Mouse (Mus musculus): ENCODE measurements around the gene Crispld2.
A peak's percentile ranks its signal among the peaks of the same experiment; 100 is the strongest.

The Crispld2 gene

GRCm38 (mm10) chr8:120072259-120072658, 80.0 kb downstream of the Crispld2 start:
- peak; percentile 31 to 49 for DNase-seq

GRCm38 (mm10) chr8:120072827-120073226, 80.6 kb downstream of the Crispld2 start:
- peak; percentile 63 to 69 for DNase-seq

GRCm38 (mm10) chr8:120074516-120074915, 82.3 kb downstream of the Crispld2 start:
- no peak for DNase-seq

DNA sequence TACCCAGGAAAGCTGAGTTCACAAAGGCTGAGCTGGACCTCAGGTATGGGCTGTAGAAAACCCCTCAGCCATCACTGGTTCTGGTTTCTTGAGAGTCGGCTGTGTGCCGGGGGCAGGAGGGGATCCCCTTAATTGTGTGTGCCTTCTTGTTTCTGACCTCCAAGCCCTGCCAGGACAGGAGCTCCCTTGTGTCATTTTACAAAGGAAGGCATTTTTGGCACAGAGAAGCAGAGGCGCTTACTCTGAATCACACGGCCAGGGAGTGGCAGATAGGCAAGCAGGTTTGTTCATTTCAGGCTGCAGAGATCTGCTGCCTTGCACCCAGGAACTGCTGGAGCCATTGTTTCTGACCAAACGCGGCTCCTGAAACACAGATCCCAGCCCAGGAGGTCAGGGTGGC, 83.1 kb downstream of the Crispld2 start:
- DNase-seq: no peak

DNA sequence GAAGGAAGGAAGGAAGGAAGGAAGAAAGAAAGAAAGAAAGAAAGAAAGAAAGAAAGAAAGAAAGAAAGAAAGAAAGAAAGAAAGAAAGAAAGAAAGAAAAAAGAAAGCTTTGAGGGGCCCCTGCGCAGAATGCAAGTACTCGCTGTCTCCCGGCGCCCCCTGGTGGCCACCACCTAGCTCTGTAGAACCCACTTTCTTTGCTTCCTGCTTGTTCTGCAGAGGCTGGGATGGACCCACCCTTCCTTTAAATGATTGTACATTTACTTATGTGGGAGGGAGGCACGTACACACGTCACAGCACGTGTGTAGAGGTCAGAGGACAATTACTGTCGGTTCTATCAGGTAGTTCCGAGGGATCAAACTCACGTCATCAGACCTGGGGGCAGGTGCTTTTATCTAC, 85.8 kb downstream of the Crispld2 start:
- peak; percentile 92 to 94 for DNase-seq

GRCm38 (mm10) chr8:120079361-120079760, 87.1 kb downstream of the Crispld2 start:
- DNase-seq: no peak

GRCm38 (mm10) chr8:120083261-120083660, 91.0 kb downstream of the Crispld2 start:
- no peak for DNase-seq

DNA sequence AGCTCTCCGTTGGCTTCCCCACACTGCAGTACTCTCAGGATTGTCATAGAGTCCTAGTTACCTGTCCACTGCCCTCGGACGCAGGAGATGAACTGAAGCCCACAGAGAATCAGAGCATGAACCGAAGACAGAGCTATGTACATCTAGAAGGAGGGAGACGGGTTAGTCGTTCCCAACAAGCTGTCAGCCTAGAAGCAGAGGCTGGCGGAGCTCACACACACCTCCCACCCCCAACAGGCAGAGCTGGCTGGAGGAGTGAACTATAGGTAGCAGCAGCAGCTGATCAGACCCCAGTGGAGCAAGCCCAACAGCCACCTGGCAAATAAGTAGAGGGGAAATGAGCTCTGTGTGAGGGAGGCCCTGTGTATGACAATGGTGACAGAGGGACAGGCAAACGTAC, 92.5 kb downstream of the Crispld2 start:
- no peak for DNase-seq

GRCm38 (mm10) chr8:120089511-120089910, 97.3 kb downstream of the Crispld2 start:
- no peak for DNase-seq

DNA sequence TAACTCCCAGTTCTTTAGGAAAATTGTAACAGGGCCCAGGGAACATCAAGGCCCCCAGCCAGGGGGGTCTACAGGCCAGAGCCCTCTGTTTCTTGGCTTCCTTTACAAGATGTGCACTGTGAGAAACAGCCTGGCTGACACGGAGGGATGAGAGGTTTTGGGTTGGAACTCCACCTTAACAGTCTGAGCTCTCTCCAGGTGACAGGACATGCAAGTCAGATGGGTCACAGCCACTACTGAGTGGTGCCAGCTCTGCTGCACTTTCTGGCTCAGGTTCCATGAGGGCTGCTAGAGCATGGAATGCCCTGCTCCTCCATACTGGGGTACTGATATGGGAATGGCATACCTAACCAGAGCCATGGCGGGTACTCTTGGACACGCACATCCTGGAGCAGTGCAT, 98.8 kb downstream of the Crispld2 start:
- DNase-seq: no peak

DNA sequence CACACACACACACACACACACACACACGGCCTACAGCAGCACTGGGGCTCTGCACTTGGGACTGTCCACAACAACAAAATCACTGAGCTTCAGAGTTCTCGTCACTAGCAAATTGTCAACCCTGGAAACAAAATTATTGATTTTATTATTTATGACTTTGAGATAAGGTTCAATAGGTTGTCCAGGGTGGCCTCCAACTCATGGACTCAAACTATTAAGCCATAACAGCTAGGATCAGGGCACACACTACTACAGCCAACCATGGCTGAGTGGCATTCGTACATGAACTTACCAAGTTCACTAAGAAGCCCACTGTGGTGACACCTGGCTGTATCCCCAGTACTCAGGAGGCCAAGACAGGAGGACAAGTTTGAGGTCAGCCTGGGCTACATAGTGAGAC, 100.9 kb downstream of the Crispld2 start:
- DNase-seq: no peak

DNA sequence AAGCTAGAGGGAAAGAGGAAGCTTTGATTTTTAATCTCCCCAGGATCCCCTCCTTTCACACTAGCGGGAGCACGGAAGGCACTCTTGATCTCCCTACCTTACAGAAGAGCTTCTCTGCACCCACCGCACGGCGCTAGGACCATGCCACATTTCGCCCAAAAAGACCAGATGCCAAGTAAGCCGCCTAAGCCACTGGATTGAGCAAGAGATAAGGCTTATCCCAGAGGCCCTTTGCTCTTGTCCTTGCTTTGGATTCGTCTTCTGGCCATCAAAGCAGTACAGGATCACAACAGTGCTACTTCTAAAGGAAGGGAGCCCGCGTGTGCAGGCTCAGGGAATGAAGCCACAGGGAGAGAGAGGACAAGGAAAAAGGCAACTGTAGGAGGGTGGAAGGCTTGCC, 102.6 kb downstream of the Crispld2 start:
- no peak for DNase-seq

DNA sequence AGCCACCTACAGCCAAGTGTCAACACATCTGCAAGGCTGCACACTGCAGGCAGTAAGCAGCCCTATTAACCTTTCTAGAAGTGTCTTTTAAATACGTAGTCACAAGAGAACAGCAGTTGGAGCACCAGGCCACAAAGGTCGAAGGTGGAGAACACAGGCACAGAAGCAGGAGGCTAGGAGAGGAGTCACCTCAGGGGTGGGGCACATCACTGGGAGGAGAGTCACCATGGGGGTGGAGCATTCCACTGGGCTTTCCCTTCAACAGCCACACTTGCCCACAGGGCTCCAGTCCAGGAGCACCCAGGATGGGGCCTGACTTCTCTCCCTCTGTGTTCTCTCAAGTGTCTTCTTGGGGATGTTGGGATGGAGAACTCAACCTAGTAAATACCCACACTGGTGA, 104.2 kb downstream of the Crispld2 start:
- DNase-seq: no peak

DNA sequence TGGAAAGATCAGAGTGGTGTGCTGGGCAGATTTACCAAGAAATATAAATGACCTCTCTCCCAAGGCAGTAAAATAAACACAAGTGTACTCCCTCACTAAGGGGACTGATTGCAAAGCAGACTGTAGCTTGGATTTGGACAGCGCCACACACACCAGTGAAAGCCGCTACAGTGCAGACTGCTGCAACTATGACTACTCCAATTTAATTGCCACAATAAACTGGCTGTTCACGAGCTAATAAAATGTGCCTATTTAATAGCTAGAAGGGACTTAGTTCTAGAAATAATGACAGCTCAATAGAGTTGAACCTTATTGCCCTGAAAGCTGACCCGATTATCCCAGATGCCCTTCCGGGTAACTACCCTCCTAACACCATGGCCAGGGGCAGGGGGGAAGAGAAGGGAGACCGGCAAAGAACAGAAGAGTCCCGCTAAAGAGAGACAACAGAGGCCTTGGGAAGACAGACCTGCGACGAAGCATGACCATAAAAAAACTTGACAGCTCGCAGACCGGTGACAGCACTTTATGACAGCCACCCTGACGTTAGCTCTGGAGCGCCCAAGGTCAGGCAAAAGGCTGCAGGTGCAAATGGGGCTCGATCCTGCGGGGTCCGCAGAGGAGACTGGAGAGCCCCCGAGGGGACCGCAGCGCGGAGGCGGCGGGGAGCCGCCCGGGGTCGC, 108.3 kb downstream of the Crispld2 start:
- DNase-seq: no peak

DNA sequence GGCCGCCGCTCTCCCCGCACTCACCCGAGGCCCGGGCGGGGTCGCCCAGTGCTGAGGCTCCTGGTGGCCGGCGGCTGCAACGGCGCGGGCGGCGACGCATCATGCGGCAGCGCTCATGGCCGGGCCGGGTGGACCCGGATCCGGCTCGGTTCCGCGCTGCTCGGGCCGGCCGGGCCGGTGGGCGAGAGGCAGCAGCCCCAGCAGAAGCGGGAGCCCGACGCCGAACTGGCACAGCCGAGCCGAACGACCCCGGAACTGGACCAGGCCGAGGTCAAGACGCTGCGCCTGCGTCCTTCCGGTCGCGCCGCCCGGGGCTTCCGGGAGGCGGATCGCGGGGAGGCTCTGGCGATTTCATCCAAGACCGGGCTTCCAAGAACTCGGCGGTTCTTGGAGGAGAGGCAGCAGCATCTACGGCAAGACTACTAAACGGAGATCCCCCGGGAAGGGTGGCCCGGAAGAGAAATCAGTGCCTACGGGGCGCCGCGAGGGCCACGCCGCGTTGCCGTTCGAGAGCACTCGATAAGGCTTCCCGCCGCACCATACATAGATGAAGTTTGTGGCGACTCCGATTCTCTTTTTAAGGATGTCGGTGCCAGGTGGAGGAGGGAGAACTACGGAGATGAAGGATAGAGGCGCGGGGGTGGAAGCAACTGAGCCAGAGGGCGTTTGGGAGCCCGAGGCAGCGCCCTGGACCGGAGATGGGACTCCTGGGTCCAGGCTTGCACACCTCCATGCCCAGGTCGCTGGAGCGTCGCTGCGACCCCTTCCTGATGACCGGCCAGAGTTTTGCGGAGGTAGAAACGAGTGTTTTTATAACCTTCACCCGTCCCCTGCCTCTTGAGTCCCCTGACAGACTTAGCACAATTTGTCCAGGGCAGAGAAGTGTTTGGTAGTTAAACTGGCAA, 109.1 kb downstream of the Crispld2 start, which contains the start of gene Zdhhc7:
Gene Zdhhc7 (minus strand): TSS at position 415 of the 905 bp plus-strand sequence.
- DNase-seq: peak; percentile 84 to 90

Data from kidney, postnatal 4 days (tissue).